Mouse (Mus musculus): Measurements from ENCODE around the gene Cyp1a1. TPM values are rescaled to one million over a fixed set of nuclear protein-coding genes. Genes with fewer than 3 reads are reported as not detected.

Gene Cyp1a1
- polyA plus RNA-seq (2021; fragmentation: Nextera tagmentation), result 0.10 TPM in 1 of 2 replicates, not detected in the other
- long read RNA-seq, experiment 1, result 0 reads
- long read RNA-seq, experiment 2, result 0 reads

GRCm38 (mm10) chr9:57687751-57688150 lies at the start of gene Cyp1a1:
TSS of gene Cyp1a1 (plus strand) at chr9:57687928.

GRCm38 (mm10) chr9:57653283-57653682 lies 34.4 kb upstream of the Cyp1a1 start, which contains the start of gene Csk:
TSS of gene Csk (minus strand) at chr9:57653631.

GRCm38 (mm10) chr9:57683520-57683919 lies 4.2 kb upstream of the Cyp1a1 start, which contains the start of gene Cyp1a2:
TSS of gene Cyp1a2 (minus strand) at chr9:57683703.

GRCm38 (mm10) chr9:57708068-57708719 lies 20.5 kb downstream of the Cyp1a1 start, which contains the start of gene Edc3:
TSS of gene Edc3 (plus strand) at chr9:57708540.

Other genes starting within 250 kb of the Cyp1a1 start
- 16.6 and 17.1 TPM in 2 replicates for gene Ppcdc, start 247.8 kb upstream of the Cyp1a1 start, polyA plus RNA-seq (2021; fragmentation: Nextera tagmentation)
- gene Scamp5, start 219.9 kb upstream of the Cyp1a1 start, polyA plus RNA-seq (2021; fragmentation: Nextera tagmentation), result 200 and 265 TPM in 2 replicates
- gene Rpp25, start 183.9 kb upstream of the Cyp1a1 start, polyA plus RNA-seq (2021; fragmentation: Nextera tagmentation), result 17.8 and 20.5 TPM in 2 replicates
- gene Cox5a, start 166.7 kb upstream of the Cyp1a1 start, polyA plus RNA-seq (2021; fragmentation: Nextera tagmentation), result 1,316 and 1,331 TPM in 2 replicates
- 9.8 and 11.6 TPM in 2 replicates for gene Fam219b, start 150.4 kb upstream of the Cyp1a1 start, polyA plus RNA-seq (2021; fragmentation: Nextera tagmentation)
- 49.3 and 50.8 TPM in 2 replicates for gene Mpi, start 135.2 kb upstream of the Cyp1a1 start, polyA plus RNA-seq (2021; fragmentation: Nextera tagmentation)
- gene Scamp2, start 127.0 kb upstream of the Cyp1a1 start, polyA plus RNA-seq (2021; fragmentation: Nextera tagmentation), result 33.9 and 37.4 TPM in 2 replicates
- gene Ulk3, start 98.5 kb upstream of the Cyp1a1 start, polyA plus RNA-seq (2021; fragmentation: Nextera tagmentation), result 7.0 and 9.7 TPM in 2 replicates
- 3.6 and 6.0 TPM in 2 replicates for gene Cplx3, start 81.6 kb upstream of the Cyp1a1 start, polyA plus RNA-seq (2021; fragmentation: Nextera tagmentation)
- not detected in 2 replicates for gene Lman1l, start 67.2 kb upstream of the Cyp1a1 start, polyA plus RNA-seq (2021; fragmentation: Nextera tagmentation)
- gene Csk, start 34.3 kb upstream of the Cyp1a1 start, polyA plus RNA-seq (2021; fragmentation: Nextera tagmentation), result 3.8 and 4.6 TPM in 2 replicates
- not detected in 2 replicates for gene Cyp1a2, start 4.2 kb upstream of the Cyp1a1 start, polyA plus RNA-seq (2021; fragmentation: Nextera tagmentation)
- 9.3 and 9.9 TPM in 2 replicates for gene Edc3, start 20.6 kb downstream of the Cyp1a1 start, polyA plus RNA-seq (2021; fragmentation: Nextera tagmentation)
- 27.9 and 34.7 TPM in 2 replicates for gene Clk3, start 77.9 kb downstream of the Cyp1a1 start, polyA plus RNA-seq (2021; fragmentation: Nextera tagmentation)
- 1.2 and 1.6 TPM in 2 replicates for gene Arid3b, start 148.9 kb downstream of the Cyp1a1 start, polyA plus RNA-seq (2021; fragmentation: Nextera tagmentation)
- gene Ubl7, start 223.1 kb downstream of the Cyp1a1 start, polyA plus RNA-seq (2021; fragmentation: Nextera tagmentation), result 157 and 188 TPM in 2 replicates

Measured in layer of hippocampus, adult 6 months (tissue).